Mouse (Mus musculus): Measurements from ENCODE around the gene Psmd9.

The Psmd9 gene

GRCm38 (mm10) chr5:123150641-123151040 is 18.6 kb upstream of the Psmd9 start:
- DNase-seq (ENCODE audit: low spot score): no peak

- no peak for DNase-seq (ENCODE audit: low spot score)
Observed at GRCm38 (mm10) chr5:123151077-123151476, 18.1 kb upstream of the Psmd9 start.

GRCm38 (mm10) chr5:123151707-123152362 is 17.4 kb upstream of the Psmd9 start:
- DNase-seq (ENCODE audit: low spot score): no peak

- DNase-seq (ENCODE audit: low spot score): no peak
Observed at GRCm38 (mm10) chr5:123152901-123153300, 16.3 kb upstream of the Psmd9 start.

GRCm38 (mm10) chr5:123155425-123155824 is 13.8 kb upstream of the Psmd9 start:
- DNase-seq (ENCODE audit: low spot score): peak; percentile 86

- DNase-seq (ENCODE audit: low spot score): no peak
Observed at GRCm38 (mm10) chr5:123156763-123157162, 12.4 kb upstream of the Psmd9 start.

GRCm38 (mm10) chr5:123157972-123158371 is 11.2 kb upstream of the Psmd9 start:
- DNase-seq (ENCODE audit: low spot score): no peak

GRCm38 (mm10) chr5:123159446-123159845 is 9.8 kb upstream of the Psmd9 start:
- DNase-seq (ENCODE audit: low spot score): no peak

- DNase-seq (ENCODE audit: low spot score): no peak
Observed at GRCm38 (mm10) chr5:123159866-123160265, 9.3 kb upstream of the Psmd9 start.

- DNase-seq (ENCODE audit: low spot score): no peak
Observed at GRCm38 (mm10) chr5:123160341-123160740, 8.9 kb upstream of the Psmd9 start.

GRCm38 (mm10) chr5:123162942-123163341 is 6.3 kb upstream of the Psmd9 start:
- no peak for DNase-seq (ENCODE audit: low spot score)

- DNase-seq (ENCODE audit: low spot score): no peak
Observed at GRCm38 (mm10) chr5:123166437-123166836, 2.8 kb upstream of the Psmd9 start.

GRCm38 (mm10) chr5:123167591-123167990 is 1.6 kb upstream of the Psmd9 start:
- no peak for DNase-seq (ENCODE audit: low spot score)

- DNase-seq (ENCODE audit: low spot score): no peak
Observed at GRCm38 (mm10) chr5:123170365-123170764, 1.2 kb downstream of the Psmd9 start.

- DNase-seq (ENCODE audit: low spot score): peak; percentile 94
Observed at GRCm38 (mm10) chr5:123171646-123172350, 2.6 kb downstream of the Psmd9 start.

- no peak for DNase-seq (ENCODE audit: low spot score)
Observed at GRCm38 (mm10) chr5:123178792-123179191, 9.6 kb downstream of the Psmd9 start.

- DNase-seq (ENCODE audit: low spot score): no peak
Observed at GRCm38 (mm10) chr5:123180390-123180789, 11.2 kb downstream of the Psmd9 start.

- DNase-seq (ENCODE audit: low spot score): no peak
Observed at GRCm38 (mm10) chr5:123181536-123181935, 12.3 kb downstream of the Psmd9 start.

GRCm38 (mm10) chr5:123182651-123183050 is 13.4 kb downstream of the Psmd9 start, which contains the start of gene Hpd:
TSS of gene Hpd (minus strand) at chr5:123182727.
- DNase-seq (ENCODE audit: low spot score): no peak

- no peak for DNase-seq (ENCODE audit: low spot score)
Observed at GRCm38 (mm10) chr5:123185966-123186365, 16.8 kb downstream of the Psmd9 start.

- DNase-seq (ENCODE audit: low spot score): no peak
Observed at GRCm38 (mm10) chr5:123187306-123187705, 18.1 kb downstream of the Psmd9 start.

GRCm38 (mm10) chr5:123190912-123191311 is 21.7 kb downstream of the Psmd9 start:
- DNase-seq (ENCODE audit: low spot score): no peak

GRCm38 (mm10) chr5:123191427-123191826 is 22.2 kb downstream of the Psmd9 start:
- DNase-seq (ENCODE audit: low spot score): no peak

All from embryo, embryonic 10.5 days (tissue).